Mouse (Mus musculus) CD4-positive, CD25-positive, alpha-beta regulatory T cell, adult 9 weeks (primary cell): ENCODE measurements around the gene Zfp985. TPM values are rescaled to one million over a fixed set of nuclear protein-coding genes. Genes with fewer than 3 reads are reported as not detected.

Experiments used
- polyA plus RNA-seq: library from polyadenylated mRNA; unstranded; fragments of 100-300 nt; shearing (Covaris generic); gene quantifications from one replicate; pipeline ENCODE4 v1.2.1, GENCODE M21; 2017

Zfp985 gene
- polyA plus RNA-seq, result 1.2 TPM

DNA sequence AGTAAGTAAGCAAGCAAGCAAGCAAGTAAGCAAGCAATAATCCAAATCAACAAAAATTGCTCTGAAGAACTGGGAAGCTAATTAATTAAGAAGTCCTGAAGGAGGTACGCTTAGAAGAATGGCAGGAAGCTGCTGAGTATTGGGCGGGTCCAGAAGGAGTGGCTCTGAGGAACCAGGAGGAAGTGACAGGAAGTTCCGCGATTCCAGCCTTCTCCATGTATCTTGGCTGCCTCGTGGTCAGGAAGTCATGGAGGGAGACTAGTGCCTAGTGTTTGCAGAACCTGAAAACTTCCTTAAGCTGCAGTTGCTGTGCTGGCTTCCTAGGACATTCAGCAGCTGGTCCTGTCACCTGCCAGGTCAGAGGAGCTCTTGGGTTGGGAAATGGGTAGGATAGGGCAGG, at the start of gene Zfp985:
TSS of gene Zfp985 (plus strand) at position 207 of the 400 bp plus-strand sequence.

GRCm38 (mm10) chr4:147539918-147540317, 13.2 kb upstream of the Zfp985 start, which contains the start of gene Gm16503:
Gm16503 (plus strand) TSS chr4:147540218.

Other genes with a start within 250 kb of the Zfp985 start
- gene Zfp988, start 247.6 kb upstream of the Zfp985 start, polyA plus RNA-seq, result 0.61 TPM
- not detected for gene Zfp978, start 192.0 kb upstream of the Zfp985 start, polyA plus RNA-seq
- gene Zfp982, start 60.9 kb upstream of the Zfp985 start, polyA plus RNA-seq, result 1.2 TPM
- gene Gm16503, start 13.1 kb upstream of the Zfp985 start, polyA plus RNA-seq, result 0.38 TPM
- gene Zfp979, start 89.2 kb downstream of the Zfp985 start, polyA plus RNA-seq, result 0.32 TPM
- 0.10 TPM for gene Zfp534, start 149.3 kb downstream of the Zfp985 start, polyA plus RNA-seq